Comparison of ENCODE assay signal across 15 mouse cellular contexts in the genomic region with DNA sequence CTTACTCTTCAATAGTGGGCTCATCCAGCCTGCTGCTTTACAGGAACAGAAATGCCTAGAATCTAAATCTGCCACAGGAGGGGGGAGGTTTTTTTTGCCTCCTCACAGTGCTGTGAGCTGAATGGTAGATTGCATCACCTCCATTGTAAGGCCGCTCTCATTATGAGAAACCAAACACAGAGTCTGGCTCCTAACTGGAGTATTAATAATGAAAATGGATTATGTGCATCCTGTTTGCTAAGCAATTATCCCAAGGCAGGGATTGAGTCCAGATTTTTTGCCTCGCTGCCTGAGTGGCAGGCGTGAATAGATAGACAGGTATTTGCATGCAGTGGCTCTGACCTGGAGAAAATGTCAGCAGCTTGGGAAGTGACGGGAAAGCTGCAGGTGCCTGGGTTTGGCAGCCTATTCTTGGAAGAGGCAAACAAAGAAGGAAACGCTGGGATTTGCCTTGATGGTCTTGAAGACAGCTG.
DNase-seq lines count a peak whose midpoint lies in the region; ATAC-seq and TF ChIP-seq lines count a peak whose summit lies in the region.
"Had no signal": no experiment of that assay in that cellular context is flagged by ENCODE, and none has a peak within 500 bp of the region (broad histone marks: within the 10 kb centered on the region; RNA-seq: fewer than 3 reads in every experiment).

No protein-coding gene starts in this region.

- TF ChIP-seq CTCF in Patski (IDR thresholded peaks at IDR 0.05) = no peak

- peak; percentile 53; the same call in 1 of the 2 replicates for ATAC-seq in embryonic facial prominence, embryonic 14.5 days (ENCODE audit: low read depth)
- ATAC-seq in Patski = peak; percentile 52
- peak; percentile 86 for ATAC-seq in forebrain, embryonic 14.5 days
- no peak for ATAC-seq in midbrain, embryonic 14.5 days (ENCODE audit: low FRiP score, low TSS enrichment)
- ATAC-seq: CD4-positive, CD25-positive, alpha-beta regulatory T cell, adult 4 months had no signal

- H3K27me3 ChIP-seq in embryonic facial prominence, embryonic 14.5 days (replicated peaks; ENCODE audit: control insufficient read depth, insufficient read depth, low read length) = no peaks in the 10 kb centered on the region
- H3K27me3 ChIP-seq in embryonic facial prominence, embryonic 10.5 days (replicated peaks; ENCODE audit: low read depth, poor library complexity, severe bottlenecking) = no peaks in the 10 kb centered on the region
- H3K27me3 ChIP-seq in Patski = peaks cover 38% of the 10 kb centered on the region
- no peaks in the 10 kb centered on the region for H3K27me3 ChIP-seq in forebrain, embryonic 14.5 days (replicated peaks; ENCODE audit: control insufficient read depth, insufficient read depth, low read length)
- no peaks in the 10 kb centered on the region for H3K27me3 ChIP-seq in midbrain, embryonic 14.5 days (ENCODE audit: control insufficient read depth, insufficient read depth, low read length)
- H3K27me3 ChIP-seq: heart, embryonic 15.5 days had no signal

- H3K4me2 ChIP-seq in embryonic facial prominence, embryonic 14.5 days (ENCODE audit: low read depth, low read length) = no peak overlapping the region
- H3K4me2 ChIP-seq in forebrain, embryonic 14.5 days (ENCODE audit: low read length) = peak overlapping the region; percentile 17; the same call in 1 of the 2 replicates
- no peak overlapping the region for H3K4me2 ChIP-seq in midbrain, embryonic 14.5 days (ENCODE audit: low read length)
- H3K4me2 ChIP-seq: heart, embryonic 15.5 days had no signal

- no peaks in the 10 kb centered on the region for H3K36me3 ChIP-seq in embryonic facial prominence, embryonic 14.5 days (ENCODE audit: control insufficient read depth, insufficient read depth, low read length)
- no peaks in the 10 kb centered on the region for H3K36me3 ChIP-seq in embryonic facial prominence, embryonic 10.5 days (replicated peaks)
- no peaks in the 10 kb centered on the region for H3K36me3 ChIP-seq in forebrain, embryonic 14.5 days (ENCODE audit: control insufficient read depth, insufficient read depth, low read length)
- no peaks in the 10 kb centered on the region for H3K36me3 ChIP-seq in midbrain, embryonic 14.5 days (ENCODE audit: control insufficient read depth, insufficient read depth, low read length)
- H3K36me3 ChIP-seq: heart, embryonic 15.5 days had no signal

- DNase-seq in embryonic facial prominence, embryonic 14.5 days (ENCODE audit: low spot score) = peak; percentile 54
- no peak for DNase-seq in embryonic facial prominence, embryonic 10.5 days (ENCODE audit: low spot score)
- no peak for DNase-seq in Patski (ENCODE audit: low read depth, low spot score)
- peak; percentile 83 for DNase-seq in forebrain, embryonic 14.5 days (ENCODE audit: low spot score)
- peak; percentile 67 for DNase-seq in midbrain, embryonic 14.5 days
- no peak for DNase-seq in ovary, postnatal 36 days (ENCODE audit: low spot score)
- no peak for DNase-seq in spleen, postnatal 36 days (ENCODE audit: low spot score in 2 of 2)
- no peak for DNase-seq in layer of hippocampus, postnatal 36 days
- DNase-seq: adrenal gland, postnatal 25 days; gastrocnemius, postnatal 36 days; lung, postnatal 4 days had no signal

- POLR2A ChIA-PET in Patski (lab: Charles Lee) = no interaction called here

- 49% methylated on average over 5 of the region's 5 CpGs for WGBS in embryonic facial prominence, embryonic 14.5 days
- 53% methylated on average over 5 of the region's 5 CpGs for WGBS in embryonic facial prominence, embryonic 10.5 days
- 3% methylated on average over 5 of the region's 5 CpGs for WGBS in forebrain, embryonic 14.5 days
- WGBS in midbrain, embryonic 14.5 days = 16% methylated on average over 5 of the region's 5 CpGs

- no peaks in the 10 kb centered on the region for H3K4me1 ChIP-seq in embryonic facial prominence, embryonic 14.5 days (ENCODE audit: control insufficient read depth, insufficient read depth, low read length)
- H3K4me1 ChIP-seq in embryonic facial prominence, embryonic 10.5 days = peaks cover 7% of the 10 kb centered on the region
- H3K4me1 ChIP-seq in forebrain, embryonic 14.5 days (ENCODE audit: control insufficient read depth, insufficient read depth, low read length) = peaks cover 20% of the 10 kb centered on the region
- H3K4me1 ChIP-seq in midbrain, embryonic 14.5 days (ENCODE audit: control insufficient read depth, insufficient read depth, low read length) = peaks cover 4% of the 10 kb centered on the region
- H3K4me1 ChIP-seq: heart, embryonic 15.5 days had no signal

- no peak overlapping the region for H3K4me3 ChIP-seq in embryonic facial prominence, embryonic 14.5 days (ENCODE audit: low read depth, low read length)
- H3K4me3 ChIP-seq in embryonic facial prominence, embryonic 10.5 days = no peak overlapping the region
- H3K4me3 ChIP-seq in forebrain, embryonic 14.5 days (ENCODE audit: low read depth, low read length) = no peak overlapping the region
- H3K4me3 ChIP-seq in midbrain, embryonic 14.5 days (replicated peaks; ENCODE audit: low read depth, low read length) = no peak overlapping the region
- H3K4me3 ChIP-seq: heart, embryonic 15.5 days; myocyte had no signal

- in situ Hi-C loops in Patski (cut with MboI; ENCODE audit: low pct_unique_long_range_greater_than_20kb) = no loop called here

- no peaks in the 10 kb centered on the region for H3K9me3 ChIP-seq in embryonic facial prominence, embryonic 14.5 days (ENCODE audit: control insufficient read depth, low read length)
- H3K9me3 ChIP-seq in embryonic facial prominence, embryonic 10.5 days = no peaks in the 10 kb centered on the region
- no peaks in the 10 kb centered on the region for H3K9me3 ChIP-seq in forebrain, embryonic 14.5 days (replicated peaks; ENCODE audit: control insufficient read depth, low read length)
- H3K9me3 ChIP-seq in midbrain, embryonic 14.5 days (ENCODE audit: control insufficient read depth, low read length) = no peaks in the 10 kb centered on the region
- H3K9me3 ChIP-seq: heart, embryonic 15.5 days had no signal

- H3K9ac ChIP-seq in embryonic facial prominence, embryonic 14.5 days (ENCODE audit: low read depth, low read length) = no peak overlapping the region
- peak overlapping the region; percentile 36; the same call in 1 of the 2 replicates for H3K9ac ChIP-seq in forebrain, embryonic 14.5 days (ENCODE audit: low read length)
- no peak overlapping the region for H3K9ac ChIP-seq in midbrain, embryonic 14.5 days (replicated peaks; ENCODE audit: low read length)
- H3K9ac ChIP-seq: heart, embryonic 15.5 days had no signal

- CTCF ChIA-PET in Patski (lab: Charles Lee) = no interaction called here

- no peak overlapping the region for H3K27ac ChIP-seq in embryonic facial prominence, embryonic 14.5 days (replicated peaks; ENCODE audit: low read depth, low read length)
- no peak overlapping the region for H3K27ac ChIP-seq in embryonic facial prominence, embryonic 10.5 days (replicated peaks)
- peak overlapping the region; percentile 61 for H3K27ac ChIP-seq in forebrain, embryonic 14.5 days (ENCODE audit: low read depth, low read length)
- H3K27ac ChIP-seq in midbrain, embryonic 14.5 days (replicated peaks; ENCODE audit: low read depth, low read length) = peak overlapping the region; percentile 58
- H3K27ac ChIP-seq: heart, embryonic 15.5 days; stomach, postnatal 0 days had no signal

Comparison
In these comparisons a context has a peak if more than half of its experiments do, and no peak if none do; other contexts are left out.
1. DNase-seq: peak in embryonic facial prominence, embryonic 14.5 days (single experiment), forebrain, embryonic 14.5 days (single experiment) and midbrain, embryonic 14.5 days (single experiment); none in embryonic facial prominence, embryonic 10.5 days (single experiment), Patski (single experiment), ovary, postnatal 36 days (single experiment), spleen, postnatal 36 days (0 of 2) and layer of hippocampus, postnatal 36 days (0 of 2).
2. H3K27ac ChIP-seq: peak in forebrain, embryonic 14.5 days (single experiment) and midbrain, embryonic 14.5 days (single experiment); none in embryonic facial prominence, embryonic 14.5 days (single experiment) and embryonic facial prominence, embryonic 10.5 days (single experiment).